Mouse (Mus musculus): Measurements from ENCODE around the gene Unc13a.

Unc13a gene

DNA sequence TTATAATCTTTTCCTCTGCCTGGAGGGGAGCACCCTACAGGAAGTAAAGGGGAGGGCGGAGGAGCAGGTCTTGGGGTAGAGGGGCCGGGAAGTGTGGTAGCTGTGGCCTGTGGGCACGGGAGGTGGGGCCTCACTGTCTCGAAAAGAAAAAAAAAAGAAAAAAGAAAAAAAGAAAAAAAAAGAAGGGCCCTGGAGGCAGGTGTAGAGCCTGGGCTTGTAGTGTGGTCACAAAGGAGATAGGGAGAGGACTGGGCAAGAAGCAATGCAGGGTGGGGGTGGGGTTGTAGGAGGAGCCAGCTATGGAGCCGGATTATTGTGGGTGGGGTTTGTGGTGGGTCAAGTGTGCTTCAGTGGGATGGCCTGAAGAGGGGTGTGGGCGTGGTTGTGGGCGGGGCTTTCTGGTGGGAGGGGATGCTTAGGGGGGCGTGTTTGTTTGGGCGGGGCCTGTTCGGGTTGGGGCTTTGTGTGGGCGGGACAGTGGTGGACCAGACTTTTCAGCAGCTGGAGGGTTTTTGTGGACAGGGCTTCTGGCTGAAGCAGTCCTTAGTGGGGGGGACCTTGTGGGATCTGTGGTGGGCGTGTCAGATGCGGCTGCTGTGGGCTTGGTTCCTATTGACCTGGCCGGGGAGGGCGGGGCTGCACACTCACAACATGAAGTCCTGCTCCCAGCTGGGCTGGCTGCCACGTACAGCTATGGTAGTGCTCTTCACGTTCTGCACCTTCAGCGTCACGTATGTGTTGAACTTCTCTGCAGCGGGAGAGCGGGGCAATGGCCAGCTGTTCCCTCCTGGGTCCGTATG, 6.0 kb downstream of the Unc13a start:
- peak; percentile 76 for DNase-seq (ENCODE audit: low spot score)

DNA sequence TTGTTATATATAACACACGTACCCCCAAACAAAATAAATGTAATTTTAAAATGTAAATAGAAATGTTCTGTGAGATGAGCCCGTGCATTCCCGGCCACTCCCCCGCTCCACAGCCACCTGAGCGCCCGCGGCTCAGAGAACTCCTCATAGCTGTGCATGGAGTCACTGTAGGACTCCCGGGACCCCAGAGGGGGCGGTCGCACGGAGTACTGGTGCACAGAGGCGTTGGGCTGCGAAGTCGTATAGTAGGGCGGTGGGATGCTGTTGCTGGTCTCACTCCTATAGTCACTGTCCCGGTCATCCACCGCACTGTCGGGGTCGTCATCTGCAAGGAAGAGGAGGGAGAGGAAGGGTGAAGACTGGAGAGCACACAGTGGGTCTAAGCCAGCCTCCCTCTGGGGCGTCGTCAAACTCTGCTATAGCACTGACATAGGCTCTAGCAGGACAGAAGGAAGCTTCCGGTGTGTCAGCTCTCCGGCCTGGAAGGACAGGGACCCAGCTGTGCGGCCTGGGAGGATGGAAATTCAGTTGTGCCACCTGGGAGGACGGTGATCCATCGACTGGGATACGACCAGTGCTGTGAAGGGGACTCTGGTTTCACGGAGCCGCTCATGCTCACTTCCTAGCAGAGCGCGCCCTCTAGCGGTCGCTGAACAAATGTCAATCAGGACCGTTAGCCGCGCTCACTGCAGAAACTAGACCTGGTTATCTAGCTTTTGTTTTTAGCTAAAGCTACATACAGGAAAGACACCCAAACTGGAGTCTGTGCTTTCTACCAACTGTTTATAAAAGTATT, 11.0 kb downstream of the Unc13a start:
- peak; percentile 91 for DNase-seq (ENCODE audit: low spot score)

DNA sequence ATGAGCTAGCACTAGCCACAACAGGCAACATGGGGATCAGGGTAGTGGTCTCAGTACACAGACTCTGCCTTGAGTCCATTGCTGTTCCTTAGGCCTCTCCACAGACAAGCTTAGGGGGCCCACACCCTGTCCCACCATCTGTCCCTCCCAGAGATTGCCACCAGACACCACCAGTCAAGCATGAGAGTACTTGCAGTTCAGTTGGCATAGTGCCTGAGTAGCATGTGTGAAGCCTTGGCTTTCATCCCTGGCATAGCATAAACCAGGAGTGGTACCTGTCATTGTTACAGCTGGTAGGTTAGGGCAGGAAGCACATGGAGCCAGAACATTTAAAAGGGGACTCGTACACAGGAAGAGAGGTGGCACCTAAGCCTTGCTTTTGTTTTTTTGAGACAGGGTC, 11.8 kb downstream of the Unc13a start:
- DNase-seq (ENCODE audit: low spot score): peak; percentile 61

DNA sequence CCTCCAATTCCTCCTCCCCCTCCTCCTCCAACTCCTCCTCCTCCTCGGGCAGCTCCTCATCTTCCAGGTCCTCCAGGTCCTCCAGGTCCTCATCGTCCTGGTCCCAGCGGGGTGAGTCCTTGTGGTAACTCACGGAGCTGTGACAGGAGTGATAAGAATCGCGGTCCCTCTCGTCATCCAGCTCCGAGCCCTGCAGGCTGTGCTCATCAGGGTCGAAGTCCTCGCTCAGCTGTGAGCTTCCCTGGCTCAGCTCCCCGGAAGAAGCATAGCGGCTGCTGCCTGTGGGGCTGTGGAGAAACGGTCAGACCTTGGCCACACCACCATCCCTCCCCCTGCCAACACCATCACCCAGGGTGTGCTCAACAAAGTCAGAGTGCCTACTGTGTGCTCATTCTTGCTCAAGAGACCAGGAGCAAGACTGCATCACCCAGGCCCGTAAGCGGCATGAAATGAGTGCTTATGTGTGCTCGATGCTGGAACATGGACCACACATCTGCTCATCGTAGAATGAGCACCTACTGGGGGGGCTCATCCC, 13.0 kb downstream of the Unc13a start:
- no peak for DNase-seq (ENCODE audit: low spot score)

DNA sequence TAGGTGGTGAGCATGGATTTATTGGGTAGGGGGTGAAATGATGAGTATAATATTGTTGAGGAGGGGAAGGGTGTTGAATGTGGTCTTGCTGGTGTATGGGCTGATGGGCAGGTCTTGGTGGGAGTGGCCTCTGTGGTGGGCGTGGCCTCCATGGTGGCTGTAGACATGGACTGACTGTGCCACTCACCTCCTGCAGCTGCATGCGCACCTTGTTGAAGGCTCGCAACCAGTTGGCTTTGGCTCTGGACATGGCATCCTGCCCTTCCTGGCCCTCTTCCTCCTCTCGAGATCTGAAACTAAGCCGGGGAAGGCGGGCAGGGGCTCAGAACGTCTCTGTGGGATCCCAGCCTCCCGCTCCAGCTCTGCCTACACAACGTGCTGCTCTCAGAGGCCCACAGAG, 13.7 kb downstream of the Unc13a start:
- no peak for DNase-seq (ENCODE audit: low spot score)

DNA sequence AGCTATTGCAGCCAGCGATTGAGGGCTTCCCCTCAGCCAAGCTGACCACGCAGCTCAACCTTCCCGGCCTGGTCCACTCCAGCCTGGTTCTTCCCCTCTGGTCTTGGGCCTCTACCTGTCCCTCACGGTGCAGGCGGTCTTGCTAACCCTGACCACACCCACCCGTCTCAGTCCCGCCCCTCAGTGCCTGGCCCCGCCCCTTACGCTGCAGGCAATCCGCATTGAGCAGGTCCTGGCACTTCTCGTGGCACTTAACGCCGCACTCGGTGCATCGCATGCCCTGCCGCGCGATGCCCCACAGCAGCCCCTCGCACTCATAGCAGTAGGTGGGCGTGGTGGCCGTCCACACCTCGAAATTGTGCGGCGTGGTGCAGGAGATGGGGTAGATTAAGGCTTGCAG, 17.0 kb downstream of the Unc13a start:
- no peak for DNase-seq (ENCODE audit: low spot score)

DNA sequence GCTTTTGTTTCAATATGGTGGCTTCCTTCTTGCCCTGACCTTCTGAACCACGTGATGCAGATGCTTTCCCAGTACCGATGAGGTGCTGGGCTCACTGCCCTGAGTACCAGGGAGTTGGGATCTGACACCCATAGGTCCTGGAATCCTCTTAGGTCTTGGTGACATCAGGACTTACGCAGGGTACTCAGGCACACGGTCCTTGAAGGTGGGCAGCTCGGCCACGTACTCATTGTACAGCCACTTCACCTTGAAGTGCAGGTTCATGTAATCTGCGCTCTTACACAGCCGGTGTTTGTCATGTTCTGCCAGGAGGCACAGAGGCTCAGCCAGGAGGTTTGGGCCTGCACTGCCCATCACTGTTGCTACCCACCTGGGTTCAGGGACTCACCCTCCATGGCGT, 26.0 kb downstream of the Unc13a start:
- no peak for DNase-seq (ENCODE audit: low spot score)

DNA sequence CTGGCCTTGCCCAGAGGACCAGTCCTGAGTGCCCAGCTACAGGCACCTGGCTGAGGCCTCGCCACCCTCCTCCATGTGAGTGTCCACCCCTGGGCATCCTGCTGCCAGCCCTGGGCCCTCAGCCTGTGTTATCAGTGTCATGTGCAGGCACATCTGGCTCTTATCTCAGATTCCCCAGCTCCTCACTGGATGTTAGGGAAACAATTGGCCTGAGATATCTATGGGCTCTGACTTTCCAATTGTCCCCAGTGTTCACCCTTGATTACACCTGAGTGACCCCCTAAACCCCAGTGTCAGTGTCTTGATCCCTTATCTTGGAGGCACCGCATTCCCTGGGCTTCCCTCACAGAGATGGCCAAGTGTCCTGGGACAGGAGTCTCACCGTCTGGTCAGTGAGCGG, 32.2 kb downstream of the Unc13a start:
- no peak for DNase-seq (ENCODE audit: low spot score)

DNA sequence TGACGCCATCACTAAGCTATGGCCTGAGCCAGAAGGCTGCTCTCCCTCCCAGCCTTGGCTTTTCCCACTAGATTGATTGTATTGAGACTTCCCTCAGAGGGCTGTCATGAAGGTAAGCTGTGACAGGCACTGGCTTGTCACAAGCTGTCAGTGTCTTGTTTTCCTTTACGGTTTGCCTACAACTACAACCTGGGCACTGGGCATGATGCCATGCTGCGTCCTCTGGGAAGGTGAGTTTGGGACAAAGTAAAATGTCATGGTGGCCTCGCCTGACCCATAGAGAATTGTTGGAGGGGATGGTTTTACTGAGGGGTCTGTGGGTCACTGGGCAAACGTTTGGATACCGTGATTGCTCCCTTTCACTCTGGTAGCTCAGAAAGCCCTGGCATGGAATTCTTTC, 33.2 kb downstream of the Unc13a start:
- DNase-seq (ENCODE audit: low spot score): no peak

DNA sequence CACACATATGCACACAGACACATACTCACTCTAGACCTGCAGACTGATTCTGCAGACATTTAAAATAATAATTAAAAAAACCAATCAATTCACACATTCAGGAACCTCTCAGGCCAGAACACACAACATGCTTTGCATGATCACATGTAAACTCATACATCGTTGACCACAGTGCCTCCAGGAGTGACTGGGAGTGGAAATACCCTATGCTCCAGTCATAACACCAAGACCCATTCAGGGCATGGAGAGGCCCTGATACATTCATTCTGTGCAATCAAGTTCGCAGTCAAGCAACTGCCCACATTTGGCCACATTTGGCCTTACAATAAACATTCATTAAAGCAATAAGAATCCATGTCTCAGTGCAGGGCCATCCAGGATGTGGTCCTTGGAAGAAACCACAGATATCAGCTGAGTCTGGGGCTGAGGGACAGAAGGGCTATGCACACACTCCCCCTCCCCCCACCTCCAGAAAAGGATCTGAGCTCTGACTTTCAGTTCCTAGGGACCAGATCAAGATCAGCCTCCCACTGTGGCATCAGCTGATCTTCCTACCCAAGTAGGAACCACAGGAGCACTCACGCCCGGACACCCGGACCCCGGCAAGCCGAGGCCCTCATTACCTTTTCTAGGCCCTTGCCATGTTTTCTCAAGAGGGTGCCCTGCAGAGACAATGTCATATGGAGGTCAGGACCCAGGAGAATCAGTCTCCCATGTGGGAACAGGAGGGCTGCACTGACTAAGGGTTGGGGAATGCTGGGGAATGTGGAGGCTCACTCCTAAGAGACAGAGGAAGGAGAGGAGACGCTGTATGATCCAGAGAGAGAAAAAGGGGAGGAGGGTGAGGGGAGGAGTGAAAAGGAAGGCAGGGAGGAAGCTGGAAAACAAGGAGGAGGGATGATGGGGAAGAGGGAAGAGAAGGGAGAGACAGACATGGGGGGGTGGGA, 34.1 kb downstream of the Unc13a start:
- DNase-seq (ENCODE audit: low spot score): no peak

DNA sequence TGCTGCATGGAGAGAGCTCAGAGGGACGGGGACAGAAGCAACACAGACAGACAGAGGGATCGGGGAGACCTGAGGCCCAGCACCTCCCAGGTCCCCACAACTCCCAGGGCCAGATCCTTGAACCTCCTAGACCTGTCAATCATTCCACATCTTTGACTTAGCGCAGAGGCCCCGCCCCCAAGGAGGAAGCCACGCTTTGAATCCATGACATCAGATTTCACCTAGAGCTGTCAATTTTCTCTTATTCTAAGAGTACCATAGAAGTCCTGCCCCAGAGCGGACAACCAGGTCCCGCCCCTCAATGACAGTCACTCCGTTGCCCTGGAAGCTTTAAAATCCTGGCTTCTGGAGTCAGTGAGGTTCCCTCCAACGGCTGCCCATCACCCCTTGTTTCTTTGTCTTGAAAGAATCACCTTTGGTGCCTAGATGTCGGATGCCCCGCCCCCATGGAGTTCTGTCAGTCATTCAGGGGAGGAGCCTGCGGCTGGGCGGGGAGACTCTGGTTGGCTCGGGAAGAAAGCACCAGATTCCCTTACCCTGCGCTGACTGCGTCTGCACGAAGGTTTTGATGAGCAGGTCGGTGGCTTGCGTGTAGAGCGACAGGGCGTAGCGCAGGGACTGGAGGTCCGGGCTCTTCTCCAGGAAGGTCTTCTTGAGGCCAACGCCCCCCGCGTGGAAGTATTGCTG, 37.4 kb downstream of the Unc13a start:
- no peak for DNase-seq (ENCODE audit: low spot score)

DNA sequence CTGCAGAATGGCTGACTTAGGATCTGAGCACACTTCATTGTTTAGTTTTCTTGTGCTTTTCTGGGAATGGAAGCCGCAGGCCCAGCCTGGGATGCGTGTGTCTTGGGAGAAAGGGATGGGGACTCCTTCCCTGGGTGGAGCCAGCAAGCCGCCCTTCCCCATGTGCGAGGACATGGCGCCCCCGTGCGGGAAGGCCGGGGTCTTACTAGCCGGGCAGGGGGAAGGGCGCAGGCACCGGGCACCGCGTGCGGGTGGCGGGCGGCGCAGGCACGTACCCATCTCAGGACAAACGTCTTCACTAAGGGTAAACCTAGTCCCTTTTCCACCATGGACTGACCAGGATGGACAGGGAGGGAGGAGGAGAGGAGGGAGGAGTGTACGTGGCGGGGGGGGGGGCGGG, 38.4 kb downstream of the Unc13a start:
- no peak for DNase-seq (ENCODE audit: low spot score)

DNA sequence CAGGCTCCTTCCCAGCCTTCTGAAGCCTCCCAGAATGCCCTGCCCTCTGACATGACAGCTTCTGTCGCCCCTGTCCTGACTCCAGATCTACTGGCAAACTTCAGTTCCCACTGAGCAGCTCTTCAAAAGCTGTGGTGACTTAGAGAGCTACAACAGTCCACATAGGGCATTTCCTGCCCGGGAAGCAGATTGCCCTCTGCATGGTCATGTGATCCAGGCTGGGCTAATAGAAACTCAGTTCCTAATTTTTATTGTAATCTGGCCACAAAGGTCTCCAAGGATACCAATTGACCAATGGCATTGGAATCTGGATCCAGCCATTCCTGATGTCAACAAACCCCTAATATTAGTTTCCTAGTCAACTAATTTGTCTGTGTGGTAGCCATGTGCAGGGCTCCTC, 39.7 kb downstream of the Unc13a start:
- DNase-seq (ENCODE audit: low spot score): no peak

DNA sequence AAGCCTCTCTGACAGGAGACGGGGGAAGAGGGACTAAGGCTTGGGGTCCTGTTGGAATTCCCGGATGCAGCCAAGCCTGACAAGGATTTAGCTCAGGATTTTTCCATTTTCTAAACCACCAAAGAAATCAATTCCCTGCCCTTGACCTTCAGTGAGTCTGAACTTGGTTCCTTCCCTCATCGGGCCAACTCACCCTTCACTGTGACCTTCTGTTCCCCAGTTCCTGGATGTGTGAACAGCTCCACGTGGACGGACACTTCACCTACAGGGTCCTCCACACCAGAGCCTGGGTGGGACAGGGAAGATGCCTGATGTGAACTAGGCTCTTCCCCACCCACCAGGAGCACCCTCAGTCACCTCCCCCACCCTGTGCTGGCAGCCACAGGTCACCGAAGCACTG, 40.8 kb downstream of the Unc13a start:
- no peak for DNase-seq (ENCODE audit: low spot score)

DNA sequence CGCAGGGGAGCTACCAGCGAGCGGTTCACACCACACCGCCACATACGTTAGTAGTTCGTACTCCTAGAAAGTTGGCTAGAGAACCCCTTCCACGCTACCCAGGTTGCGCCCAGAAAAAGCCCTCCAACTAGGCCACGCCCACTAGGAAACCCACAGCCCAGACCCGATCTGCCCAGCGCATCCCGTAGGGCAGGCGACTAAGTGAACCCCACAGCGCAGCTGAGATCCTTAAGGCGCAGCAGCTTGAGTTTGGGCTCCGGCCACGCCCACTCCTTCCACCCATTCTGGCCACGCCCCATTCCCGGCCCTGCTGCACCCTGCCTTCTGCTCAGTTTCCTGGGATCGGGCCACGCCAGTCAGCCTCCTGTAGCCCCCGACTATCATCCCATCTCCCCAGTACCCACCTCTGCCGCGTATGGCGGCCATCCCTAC, 41.8 kb downstream of the Unc13a start:
- DNase-seq (ENCODE audit: low spot score): no peak

DNA sequence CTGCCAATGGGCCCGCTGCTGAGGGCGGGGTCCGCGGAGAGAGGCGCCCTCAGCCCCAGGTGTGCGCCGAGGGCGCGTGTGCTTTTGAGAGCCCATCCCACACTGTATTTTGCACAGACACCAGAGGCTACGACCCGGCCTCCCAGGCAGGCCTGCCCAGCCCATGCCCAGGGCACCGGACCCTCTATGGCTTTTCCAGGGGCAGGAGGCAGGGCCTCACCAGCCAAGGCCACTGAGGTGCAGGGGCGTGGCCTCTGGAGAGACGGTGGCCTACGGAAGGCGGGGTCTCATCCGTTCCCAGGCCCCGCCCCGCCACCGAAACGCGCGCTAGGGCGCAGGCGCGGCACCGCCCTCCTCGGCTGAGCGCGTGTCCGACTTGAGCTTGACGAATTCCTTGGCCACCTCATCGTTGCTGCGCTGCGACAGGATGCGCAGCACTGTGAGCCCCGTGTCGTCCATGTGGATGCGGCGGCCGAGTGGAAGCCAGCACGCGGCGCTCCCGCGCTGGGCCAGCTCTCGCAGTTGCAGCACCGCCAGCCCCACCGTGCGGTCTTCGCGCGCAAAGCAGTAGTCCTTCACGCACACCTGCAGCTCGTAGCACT, 42.4 kb downstream of the Unc13a start:
- no peak for DNase-seq (ENCODE audit: low spot score)

DNA sequence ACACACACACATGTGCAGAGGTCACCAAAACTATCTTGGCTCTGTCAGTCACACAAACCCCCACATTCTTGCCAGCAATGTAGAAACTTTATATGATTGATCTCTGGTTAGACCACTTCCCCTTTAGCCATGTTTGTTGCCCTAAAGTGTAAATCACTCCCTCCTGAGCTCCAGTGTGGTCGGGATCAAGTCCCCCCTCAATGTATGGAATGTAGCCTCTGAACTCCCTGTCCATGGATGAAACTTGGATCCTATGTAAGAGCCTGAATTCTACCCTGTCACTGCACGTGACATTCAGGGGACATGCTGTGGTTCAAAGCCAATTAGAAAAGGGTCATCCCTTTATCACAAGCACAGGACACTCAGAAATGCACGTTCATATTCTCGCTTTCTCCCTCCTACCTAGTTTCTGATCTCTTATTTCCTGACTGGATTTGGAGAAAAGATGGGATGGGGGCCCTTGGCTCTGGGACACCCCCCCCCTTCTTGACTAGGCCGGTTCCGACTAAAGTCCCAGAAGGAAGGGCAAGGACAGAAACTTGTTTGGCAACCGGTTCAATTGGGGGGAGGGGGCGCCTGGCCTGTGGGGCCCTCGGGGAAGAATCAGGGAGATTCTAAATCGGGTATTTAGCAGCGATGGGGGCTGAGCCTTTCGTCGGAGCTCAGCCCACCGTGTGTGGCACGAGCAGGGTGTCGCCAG, 43.0 kb downstream of the Unc13a start:
- no peak for DNase-seq (ENCODE audit: low spot score)

DNA sequence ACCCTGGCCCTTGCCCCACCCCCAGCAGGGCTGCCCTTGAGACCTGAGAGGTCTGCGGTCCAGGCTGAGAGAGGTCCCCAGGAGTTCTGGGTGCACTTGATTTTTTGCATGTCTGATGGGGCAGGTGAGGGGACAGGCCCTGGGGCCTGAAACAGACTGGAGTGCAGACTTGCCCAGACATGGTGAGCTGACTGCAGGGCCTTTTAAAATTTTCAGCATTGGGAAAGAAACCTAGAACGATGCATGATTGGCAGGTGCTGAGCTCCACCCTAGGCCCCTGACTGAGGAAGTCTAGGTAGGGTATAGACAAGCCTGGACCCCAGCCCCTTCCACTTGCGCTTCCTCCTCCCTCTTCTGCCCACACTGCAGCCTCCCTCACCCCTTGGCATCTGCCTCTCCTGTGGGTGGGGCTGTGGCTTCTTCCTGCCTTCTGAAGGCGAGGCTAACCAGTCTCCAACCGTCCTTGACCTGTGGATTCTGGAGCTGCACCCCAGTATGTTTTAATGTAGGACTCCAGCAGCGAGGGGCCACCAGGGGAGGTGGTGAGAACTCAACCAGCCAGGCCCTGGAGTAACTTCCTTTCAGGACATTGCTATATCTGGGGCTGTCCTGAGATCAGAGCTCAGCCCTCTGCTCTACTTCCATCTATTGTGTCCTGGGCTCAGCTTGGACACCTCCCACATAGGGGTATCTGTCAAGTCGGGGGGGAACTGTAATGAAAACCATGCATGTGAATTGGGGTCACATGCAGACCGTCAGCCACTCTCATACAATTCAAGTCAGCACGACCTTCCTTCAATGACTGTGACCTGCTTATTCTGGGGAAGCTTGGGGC, 44.1 kb downstream of the Unc13a start:
- no peak for DNase-seq (ENCODE audit: low spot score)

DNA sequence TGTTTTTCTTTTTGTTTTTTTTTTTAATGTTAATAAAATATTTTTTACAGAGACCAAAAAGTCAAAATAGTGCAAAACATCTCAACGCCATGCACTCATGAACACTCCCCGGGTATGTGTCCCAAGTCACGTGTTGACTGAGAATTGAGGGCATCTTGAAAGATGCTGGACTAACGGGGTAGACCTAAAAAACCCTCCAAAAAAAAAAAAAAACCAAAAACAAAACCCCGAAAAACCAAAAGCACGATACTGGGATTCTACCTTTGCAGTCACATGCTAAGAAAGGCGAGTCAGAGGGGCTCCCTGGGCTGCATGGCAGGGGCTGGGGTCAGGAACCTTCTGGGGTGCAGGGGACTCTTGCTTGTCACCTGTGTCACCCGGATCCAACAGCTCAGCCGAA, 44.8 kb downstream of the Unc13a start:
- DNase-seq (ENCODE audit: low spot score): no peak

DNA sequence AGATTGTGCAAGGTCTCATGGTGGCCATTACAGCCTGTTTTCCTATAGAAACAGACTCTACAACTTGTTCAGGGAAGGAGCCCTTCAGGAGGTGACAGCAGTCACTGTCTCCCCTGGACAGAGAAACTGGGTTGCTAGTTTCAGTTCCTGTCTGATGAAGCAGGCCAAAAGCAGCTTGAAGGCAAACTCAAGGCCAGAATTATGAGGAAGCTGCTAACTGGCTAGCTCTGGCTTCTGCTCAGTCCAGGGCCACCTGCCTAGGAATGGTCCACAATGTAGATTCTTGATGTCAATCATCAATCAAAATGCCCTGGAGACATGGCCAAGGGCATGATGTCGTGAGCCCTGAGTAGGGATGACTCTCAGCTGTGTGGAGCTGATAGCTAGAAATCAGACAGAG, 46.5 kb downstream of the Unc13a start:
- no peak for DNase-seq (ENCODE audit: low spot score)
